ENCODE assay signal across 29 mouse cellular contexts in the genomic region with DNA sequence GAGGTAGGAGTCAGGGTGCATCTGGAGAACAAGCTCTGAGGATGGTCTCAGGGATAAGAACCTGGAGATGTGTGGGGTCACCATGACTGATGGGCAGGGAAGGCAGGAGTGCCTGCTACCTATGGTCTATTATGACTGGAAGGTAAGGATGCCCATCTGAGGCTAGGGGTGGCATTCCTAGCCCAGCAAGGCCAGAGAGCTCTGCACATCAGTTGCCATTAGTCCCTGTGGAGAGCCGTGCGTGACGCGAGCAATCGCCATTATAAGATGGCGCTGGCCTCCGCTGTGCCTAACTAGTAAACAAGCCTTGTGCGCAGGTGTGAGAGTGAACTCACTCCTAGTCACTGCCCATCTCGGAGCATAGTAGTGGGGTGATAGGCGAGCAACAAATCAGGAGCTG. TPM values are rescaled to one million over a fixed set of nuclear protein-coding genes. Genes with fewer than 3 reads are reported as not detected.
DNase-seq lines count a peak whose midpoint lies in the region; ATAC-seq and TF ChIP-seq lines count a peak whose summit lies in the region.
"Had no signal": no experiment of that assay in that cellular context is flagged by ENCODE, and none has a peak within 500 bp of the region (broad histone marks: within the 10 kb centered on the region; RNA-seq: fewer than 3 reads in every experiment).

No protein-coding gene starts in this region.

- H3K36me3 ChIP-seq in kidney, embryonic 14.5 days (ENCODE audit: control insufficient read depth, insufficient read depth, low read length): no peaks in the 10 kb centered on the region
- no peaks in the 10 kb centered on the region for H3K36me3 ChIP-seq in kidney, postnatal 0 days (ENCODE audit: insufficient read depth, low read length)
- H3K36me3 ChIP-seq in midbrain, embryonic 10.5 days: no peaks in the 10 kb centered on the region
- H3K36me3 ChIP-seq: heart, embryonic 13.5 days had no signal

- H3K27ac ChIP-seq in kidney, embryonic 14.5 days (ENCODE audit: low read depth, low read length): peak overlapping the region; percentile 96
- peak overlapping the region; percentile 96 for H3K27ac ChIP-seq in kidney, postnatal 0 days
- H3K27ac ChIP-seq in midbrain, embryonic 10.5 days (replicated peaks): no peak overlapping the region
- H3K27ac ChIP-seq: forebrain, embryonic 10.5 days; forebrain, embryonic 13.5 days; heart, adult 2 months; heart, embryonic 10.5 days; heart, embryonic 13.5 days; hindbrain, embryonic 14.5 days; hindbrain, postnatal 0 days had no signal

- H3K9ac ChIP-seq in kidney, embryonic 14.5 days (ENCODE audit: low read depth, low read length): no peak overlapping the region
- H3K9ac ChIP-seq in kidney, postnatal 0 days (ENCODE audit: low read depth, low read length): no peak overlapping the region
- H3K9ac ChIP-seq: forebrain, embryonic 13.5 days; heart, embryonic 13.5 days; hindbrain, embryonic 14.5 days had no signal

- 88% methylated on average over 10 of the region's 10 CpGs for WGBS in kidney, embryonic 14.5 days
- 85% methylated on average over 10 of the region's 10 CpGs for WGBS in kidney, postnatal 0 days
- 94% methylated on average over 10 of the region's 10 CpGs for WGBS in midbrain, embryonic 10.5 days

- no peak overlapping the region for H3K4me2 ChIP-seq in kidney, embryonic 14.5 days (replicated peaks; ENCODE audit: low read depth, low read length)
- peak overlapping the region; percentile 19; the same call in 1 of the 2 replicates for H3K4me2 ChIP-seq in kidney, postnatal 0 days (ENCODE audit: low read length)
- H3K4me2 ChIP-seq: forebrain, embryonic 13.5 days; heart, embryonic 13.5 days; hindbrain, embryonic 14.5 days had no signal

- no peak for ATAC-seq in kidney, embryonic 14.5 days (ENCODE audit: low FRiP score, low TSS enrichment)
- no peak for ATAC-seq in kidney, postnatal 0 days (replicated peaks; ENCODE audit: low FRiP score, low read depth)
- ATAC-seq: activated CD4-positive, CD25-positive, alpha-beta regulatory T cell, adult 4 months; forebrain, embryonic 13.5 days; forebrain, embryonic 16.5 days; hindbrain, postnatal 0 days had no signal

- H3K4me1 ChIP-seq in kidney, embryonic 14.5 days (ENCODE audit: control insufficient read depth, insufficient read depth, low read length): 0 out of 2 replicates have a peak, but pooled peaks cover 7% of the 10 kb centered on the region
- H3K4me1 ChIP-seq in kidney, postnatal 0 days (replicated peaks; ENCODE audit: insufficient read depth, low read length): peaks cover 12% of the 10 kb centered on the region
- H3K4me1 ChIP-seq in midbrain, embryonic 10.5 days: peaks cover 12% of the 10 kb centered on the region
- H3K4me1 ChIP-seq: forebrain, embryonic 13.5 days; heart, embryonic 10.5 days had no signal

- no peak for TF ChIP-seq CTCF in kidney, postnatal 0 days (IDR thresholded peaks at IDR 0.05; ENCODE audit: low read depth)

- no peaks in the 10 kb centered on the region for H3K27me3 ChIP-seq in kidney, embryonic 14.5 days (ENCODE audit: control insufficient read depth, insufficient read depth, low read length)
- no peaks in the 10 kb centered on the region for H3K27me3 ChIP-seq in kidney, postnatal 0 days (ENCODE audit: insufficient read depth, low read length)
- H3K27me3 ChIP-seq in midbrain, embryonic 10.5 days (ENCODE audit: low read depth, poor library complexity, severe bottlenecking): no peaks in the 10 kb centered on the region
- H3K27me3 ChIP-seq: CH12.LX; forebrain, embryonic 13.5 days; heart, embryonic 13.5 days had no signal

- H3K4me3 ChIP-seq in kidney, embryonic 14.5 days (ENCODE audit: low read length): no peak overlapping the region
- H3K4me3 ChIP-seq in kidney, postnatal 0 days (replicated peaks; ENCODE audit: low read depth, low read length): no peak overlapping the region
- no peak overlapping the region for H3K4me3 ChIP-seq in midbrain, embryonic 10.5 days
- H3K4me3 ChIP-seq: forebrain, embryonic 10.5 days; forebrain, embryonic 13.5 days; heart, adult 2 months; heart, embryonic 10.5 days; heart, embryonic 13.5 days had no signal

- DNase-seq in kidney, adult 11 months: peak; percentile 33
- no peak for DNase-seq in kidney, postnatal 36 days
- DNase-seq in kidney, adult 9 months: peak; percentile 35
- DNase-seq in kidney, postnatal 4 days: no peak
- DNase-seq in kidney, postnatal 0 days (ENCODE audit: low spot score): no peak
- DNase-seq in midbrain, embryonic 10.5 days (ENCODE audit: low spot score): no peak
- DNase-seq in cerebellum, postnatal 14 days: no peak
- DNase-seq: adrenal gland, adult 8-10 months; adrenal gland, postnatal 25 days; B cell, adult 2 months; cerebellum, adult 18-20 months; cerebellum, adult 9-10 months; cerebellum, postnatal 25 days; gastrocnemius, postnatal 10 days; gastrocnemius, postnatal 36 days; heart, adult 2 months; heart, postnatal 14 days; heart, postnatal 4 days had no signal

- H3K9me3 ChIP-seq in kidney, embryonic 14.5 days (ENCODE audit: control insufficient read depth, low read length): no peaks in the 10 kb centered on the region
- no peaks in the 10 kb centered on the region for H3K9me3 ChIP-seq in kidney, postnatal 0 days (replicated peaks; ENCODE audit: low read length)
- H3K9me3 ChIP-seq in midbrain, embryonic 10.5 days (replicated peaks): no peaks in the 10 kb centered on the region
- H3K9me3 ChIP-seq: forebrain, embryonic 13.5 days; G1E; heart, embryonic 10.5 days; heart, embryonic 13.5 days had no signal

RNA-seq across cellular contexts. Expression of gene Dnase1, which starts 6.2 kb away (rescaled TPM):
- polyA plus RNA-seq in kidney, embryonic 14.5 days (2014; fragmentation: Nextera tagmentation; extraction: Ambion mirVana): 4.6 and 8.0 TPM in 2 replicates
- 6.8 and 7.8 TPM in 2 replicates for polyA plus RNA-seq in kidney, postnatal 0 days (2015; fragmentation: Nextera tagmentation; extraction: Ambion mirVana)
- 5.3 and 6.5 TPM in 2 replicates for polyA plus RNA-seq in midbrain, embryonic 10.5 days (2016; fragmentation: Nextera tagmentation; extraction: Ambion mirVana)
- polyA plus RNA-seq: G1E; heart, adult 2 months had no signal

RNA-seq across cellular contexts. Expression of gene Slx4, which starts 26.9 kb away (rescaled TPM):
- 15.8 and 33.2 TPM in 2 replicates for polyA plus RNA-seq in kidney, embryonic 14.5 days (2014; fragmentation: Nextera tagmentation; extraction: Ambion mirVana)
- 11.9 and 13.4 TPM in 2 replicates for polyA plus RNA-seq in kidney, postnatal 0 days (2015; fragmentation: Nextera tagmentation; extraction: Ambion mirVana)
- 22.5 and 25.2 TPM in 2 replicates for polyA plus RNA-seq in midbrain, embryonic 10.5 days (2016; fragmentation: Nextera tagmentation; extraction: Ambion mirVana)

RNA-seq across cellular contexts. Expression of gene Trap1, which starts 47.1 kb away (rescaled TPM):
- polyA plus RNA-seq in kidney, embryonic 14.5 days (2014; fragmentation: Nextera tagmentation; extraction: Ambion mirVana): 95.9 and 116 TPM in 2 replicates
- polyA plus RNA-seq in kidney, postnatal 0 days (2015; fragmentation: Nextera tagmentation; extraction: Ambion mirVana): 89.9 and 94.6 TPM in 2 replicates
- 85.5 and 90.6 TPM in 2 replicates for polyA plus RNA-seq in midbrain, embryonic 10.5 days (2016; fragmentation: Nextera tagmentation; extraction: Ambion mirVana)

RNA-seq across cellular contexts. Expression of gene Nlrc3, which starts 54.1 kb away (rescaled TPM):
- 1.7 and 2.1 TPM in 2 replicates for polyA plus RNA-seq in kidney, embryonic 14.5 days (2014; fragmentation: Nextera tagmentation; extraction: Ambion mirVana)
- 1.1 and 1.3 TPM in 2 replicates for polyA plus RNA-seq in kidney, postnatal 0 days (2015; fragmentation: Nextera tagmentation; extraction: Ambion mirVana)
- polyA plus RNA-seq in midbrain, embryonic 10.5 days (2016; fragmentation: Nextera tagmentation; extraction: Ambion mirVana): 0.81 and 0.89 TPM in 2 replicates
- polyA plus RNA-seq: G1E had no signal

Comparison
In these comparisons a context has a peak if more than half of its experiments do, and no peak if none do; other contexts are left out.
1. DNase-seq: peak in kidney, adult 11 months (single experiment) and kidney, adult 9 months (single experiment); none in kidney, postnatal 36 days (0 of 2), kidney, postnatal 4 days (0 of 2), kidney, postnatal 0 days (single experiment), midbrain, embryonic 10.5 days (single experiment) and cerebellum, postnatal 14 days (0 of 2).